Mouse (Mus musculus) liver, embryonic 15.5 days (tissue): ENCODE measurements around the gene Amhr2. TPM values are rescaled to one million over a fixed set of nuclear protein-coding genes. Genes with fewer than 3 reads are reported as not detected.
A peak's percentile ranks its signal among the peaks of the same experiment; 100 is the strongest.

Experiments used
- ATAC-seq: fragments of 200-750 bp; cut with Nextera tagmentation; 2 replicates; pipeline ENCODE4 v1.8.0; 2017; ENCODE audit warnings: moderate number of reproducible peaks, mild to moderate bottlenecking, moderate library complexity; ENCODE audit not compliant: insufficient read depth
- H3K27ac ChIP-seq: fragments of 300-500 bp; sonication (generic); replicated peaks from 2 replicates; pipeline ENCODE4 v1.5.1; 2015; ENCODE audit warnings: mild to moderate bottlenecking, inconsistent platforms
- H3K27me3 ChIP-seq: fragments of 300-500 bp; sonication (generic); 2 replicates; pipeline ENCODE4 v1.6.1; 2015; ENCODE audit warnings: mild to moderate bottlenecking, inconsistent platforms
- H3K36me3 ChIP-seq: fragments of 300-500 bp; sonication (generic); replicated peaks from 2 replicates; pipeline ENCODE4 v1.6.1; 2015; ENCODE audit warnings: moderate library complexity, mild to moderate bottlenecking, inconsistent platforms
- H3K4me1 ChIP-seq: fragments of 300-500 bp; sonication (generic); replicated peaks from 2 replicates; pipeline ENCODE4 v1.6.1; 2015; ENCODE audit warnings: inconsistent platforms
- H3K4me2 ChIP-seq: fragments of 300-500 bp; sonication (generic); 2 replicates; pipeline ENCODE4 v1.6.1; 2015; ENCODE audit warnings: moderate library complexity, mild to moderate bottlenecking, inconsistent platforms
- H3K4me3 ChIP-seq: fragments of 300-500 bp; sonication (generic); replicated peaks from 2 replicates; pipeline ENCODE4 v1.5.1; 2015; ENCODE audit warnings: mild to moderate bottlenecking, inconsistent platforms
- H3K9ac ChIP-seq: fragments of 300-500 bp; sonication (generic); 2 replicates; pipeline ENCODE4 v1.6.1; 2015; ENCODE audit warnings: moderate library complexity, mild to moderate bottlenecking, inconsistent platforms
- H3K9me3 ChIP-seq: fragments of 300-500 bp; sonication (generic); replicated peaks from 2 replicates; pipeline ENCODE4 v1.6.1; 2016; ENCODE audit warnings: inconsistent platforms
- whole genome bisulfite sequencing: fragments of 180-500 bp; shearing (Covaris S2); methylation state at CpG from one replicate; pipeline ENCODE4 v1.1.7; 2015; ENCODE audit warnings: mixed read lengths; ENCODE audit not compliant: insufficient replicate concordance; 5-methylcytosine and 5-hydroxymethylcytosine counted together
- polyA plus RNA-seq: library from polyadenylated mRNA; unstranded; fragments of >200 nt; fragmentation: Nextera tagmentation; extraction: Ambion mirVana; gene quantifications from 2 replicates; pipeline ENCODE4 v1.2.1, GENCODE M21; 2015

Gene Amhr2
- polyA plus RNA-seq, 1 experiment from 2014 or later: 0.10 TPM

- ATAC-seq: no peak
- Histone ChIP-seq H3K27me3 (no peaks in the 10 kb centered on the region), H3K4me2 (peak overlapping the region; percentile 67), H3K9ac (peak overlapping the region; percentile 88), H3K4me3 (peak overlapping the region; percentile 79), H3K36me3 (peaks cover 49% of the 10 kb centered on the region), H3K27ac (peak overlapping the region; percentile 97), H3K4me1 (peaks cover 70% of the 10 kb centered on the region), H3K9me3 (no peaks in the 10 kb centered on the region)
- 5% methylated on average over 3 of the region's 3 CpGs for WGBS
Observed at GRCm38 (mm10) chr15:102406912-102407580, 38.1 kb upstream of the Amhr2 start.

DNA sequence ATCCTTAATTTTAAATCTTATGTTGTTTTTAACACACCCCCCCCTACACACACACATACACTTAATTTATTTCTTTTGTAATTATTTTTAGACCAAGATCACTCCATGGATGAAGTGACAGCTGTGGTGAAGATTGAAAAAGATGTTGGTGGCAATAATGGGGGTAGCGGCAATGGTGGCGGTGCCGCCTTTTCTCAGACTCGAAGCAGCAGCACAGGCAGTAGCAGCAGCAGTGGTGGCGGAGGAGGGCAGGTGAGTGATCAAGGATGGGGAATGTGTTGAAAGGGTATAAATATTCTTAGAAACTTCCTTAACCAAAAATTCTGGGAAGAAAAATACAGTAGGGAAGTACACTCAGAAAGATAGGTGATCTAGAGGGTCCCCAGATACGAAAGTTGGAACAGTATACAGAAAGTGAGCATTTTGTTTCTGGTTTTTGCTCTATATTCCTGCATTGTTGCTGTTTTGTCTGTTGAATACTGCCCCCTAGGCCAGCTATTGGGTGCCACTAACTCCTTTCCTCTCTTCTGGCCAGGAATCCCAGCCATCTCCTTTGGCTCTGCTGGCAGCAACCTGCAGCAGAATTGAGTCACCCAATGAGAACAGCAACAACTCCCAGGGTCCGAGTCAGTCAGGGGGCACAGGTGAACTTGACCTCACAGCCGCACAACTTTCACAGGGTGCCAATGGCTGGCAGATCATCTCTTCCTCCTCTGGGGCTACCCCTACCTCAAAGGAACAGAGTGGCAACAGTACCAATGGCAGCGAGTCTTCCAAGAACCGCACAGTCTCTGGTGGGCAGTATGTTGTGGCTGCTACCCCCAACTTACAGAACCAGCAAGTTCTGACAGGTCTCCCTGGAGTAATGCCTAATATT lies 37.2 kb upstream of the Amhr2 start:
- ATAC-seq: no peak
- Histone ChIP-seq H3K36me3 (peaks cover 58% of the 10 kb centered on the region), H3K4me2 (peak overlapping the region; percentile 67), H3K4me3 (no peak overlapping the region), H3K4me1 (peaks cover 70% of the 10 kb centered on the region), H3K9ac (no peak overlapping the region), H3K27me3 (no peaks in the 10 kb centered on the region), H3K27ac (peak overlapping the region; percentile 41; the same call in 1 of the 2 replicates), H3K9me3 (no peaks in the 10 kb centered on the region)
- 89% methylated on average over 10 of the region's 10 CpGs for WGBS

DNA sequence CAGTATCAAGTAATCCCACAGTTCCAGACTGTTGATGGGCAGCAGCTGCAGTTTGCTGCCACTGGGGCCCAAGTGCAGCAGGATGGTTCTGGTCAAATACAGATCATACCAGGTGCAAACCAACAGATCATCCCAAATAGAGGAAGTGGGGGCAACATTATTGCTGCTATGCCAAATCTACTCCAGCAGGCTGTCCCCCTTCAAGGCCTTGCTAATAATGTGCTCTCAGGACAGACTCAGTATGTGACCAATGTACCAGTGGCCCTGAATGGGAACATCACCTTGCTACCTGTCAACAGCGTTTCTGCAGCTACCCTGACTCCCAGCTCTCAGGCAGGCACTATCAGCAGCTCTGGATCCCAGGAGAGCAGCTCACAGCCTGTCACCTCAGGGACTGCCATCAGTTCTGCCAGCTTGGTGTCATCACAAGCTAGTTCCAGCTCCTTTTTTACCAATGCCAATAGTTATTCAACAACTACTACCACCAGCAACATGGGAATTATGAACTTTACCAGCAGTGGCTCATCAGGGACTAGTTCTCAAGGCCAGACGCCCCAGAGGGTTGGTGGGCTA lies 36.5 kb upstream of the Amhr2 start:
- H3K36me3 ChIP-seq: peaks cover 64% of the 10 kb centered on the region
- H3K4me2 ChIP-seq: no peak overlapping the region; the same call in 1 of the 2 replicates
- 0 out of 2 replicates have a peak overlapping the region, but pooled peaks have one; percentile 24 for H3K27ac ChIP-seq
- H3K9me3 ChIP-seq: no peaks in the 10 kb centered on the region
- no peak for ATAC-seq
- H3K27me3 ChIP-seq: no peaks in the 10 kb centered on the region
- H3K4me1 ChIP-seq: peaks cover 69% of the 10 kb centered on the region
- 69% methylated on average over 2 of the region's 2 CpGs for WGBS
- H3K9ac ChIP-seq: no peak overlapping the region; the same call in 1 of the 2 replicates
- peak overlapping the region; percentile 15; the same call in 1 of the 2 replicates for H3K4me3 ChIP-seq

GRCm38 (mm10) chr15:102409286-102409685 lies 35.9 kb upstream of the Amhr2 start:
- H3K27ac ChIP-seq: no peak overlapping the region
- peak overlapping the region; percentile 27; the same call in 1 of the 2 replicates for H3K9ac ChIP-seq
- ATAC-seq: no peak
- no peaks in the 10 kb centered on the region for H3K9me3 ChIP-seq
- H3K4me1 ChIP-seq: peaks cover 64% of the 10 kb centered on the region
- H3K36me3 ChIP-seq: peaks cover 67% of the 10 kb centered on the region
- H3K4me2 ChIP-seq: peak overlapping the region; percentile 38
- peak overlapping the region; percentile 15 for H3K4me3 ChIP-seq
- WGBS: 89% methylated on average over 3 of the region's 3 CpGs
- no peaks in the 10 kb centered on the region for H3K27me3 ChIP-seq

- Histone ChIP-seq H3K27me3 (no peaks in the 10 kb centered on the region), H3K4me1 (peaks cover 59% of the 10 kb centered on the region), H3K4me3 (no peak overlapping the region), H3K4me2 (peak overlapping the region; percentile 38), H3K9me3 (no peaks in the 10 kb centered on the region), H3K27ac (no peak overlapping the region), H3K9ac (0 out of 2 replicates have a peak overlapping the region, but pooled peaks have one; percentile 6), H3K36me3 (peaks cover 72% of the 10 kb centered on the region)
- 71% methylated on average over 1 of the region's 1 CpGs for WGBS
- no peak for ATAC-seq
Observed at GRCm38 (mm10) chr15:102411077-102411476, 34.1 kb upstream of the Amhr2 start.

DNA sequence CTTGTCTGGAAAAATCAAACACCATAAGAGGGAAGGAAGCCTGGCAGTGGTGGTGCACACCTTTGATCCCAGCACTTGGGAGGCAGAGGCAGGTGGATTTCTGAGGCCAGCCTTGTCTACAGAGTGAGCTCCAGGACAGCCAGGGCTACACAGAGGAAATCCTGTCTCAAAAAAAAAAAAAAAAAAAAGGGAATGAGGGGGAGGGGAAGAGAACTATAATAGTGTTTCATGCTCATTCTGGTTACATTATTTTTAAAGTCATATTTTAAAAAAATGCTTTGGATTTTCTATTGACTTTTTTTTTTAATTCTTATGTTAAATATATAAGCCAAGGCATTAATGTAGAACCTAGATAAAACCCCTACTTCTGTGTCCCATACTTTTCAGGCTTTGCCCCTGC lies 31.5 kb upstream of the Amhr2 start:
- H3K4me3 ChIP-seq: no peak overlapping the region
- H3K9me3 ChIP-seq: no peaks in the 10 kb centered on the region
- H3K4me2 ChIP-seq: no peak overlapping the region
- H3K9ac ChIP-seq: no peak overlapping the region
- peaks cover 39% of the 10 kb centered on the region for H3K4me1 ChIP-seq
- peaks cover 72% of the 10 kb centered on the region for H3K36me3 ChIP-seq
- no peak overlapping the region for H3K27ac ChIP-seq
- no peak for ATAC-seq
- H3K27me3 ChIP-seq: no peaks in the 10 kb centered on the region

DNA sequence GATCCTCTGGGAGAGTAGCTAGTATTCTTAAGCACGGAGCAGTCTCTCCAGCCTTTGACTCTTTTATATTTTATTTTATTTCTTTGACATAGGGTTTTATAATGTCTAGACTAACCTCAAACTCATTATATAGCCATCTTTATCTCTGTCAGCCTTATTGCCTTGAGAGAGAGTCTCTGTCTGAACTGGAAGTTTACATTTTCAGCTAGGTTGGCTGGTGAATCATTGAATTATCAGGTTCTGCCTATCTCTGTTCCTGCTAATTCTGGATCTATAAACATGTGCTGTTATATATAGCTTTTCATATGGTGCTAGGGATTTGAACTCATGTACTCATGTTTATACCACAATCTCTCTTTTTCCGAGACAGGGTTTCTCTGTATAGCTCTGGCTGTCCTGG lies 27.6 kb upstream of the Amhr2 start:
- H3K4me1 ChIP-seq: peaks cover 4% of the 10 kb centered on the region; the same call in 1 of the 2 replicates
- no peak overlapping the region for H3K4me2 ChIP-seq
- whole genome bisulfite sequencing: 86% methylated on average over 2 of the region's 2 CpGs
- H3K9ac ChIP-seq: no peak overlapping the region
- peaks cover 56% of the 10 kb centered on the region for H3K36me3 ChIP-seq
- H3K4me3 ChIP-seq: no peak overlapping the region
- H3K9me3 ChIP-seq: no peaks in the 10 kb centered on the region
- ATAC-seq: no peak
- H3K27me3 ChIP-seq: no peaks in the 10 kb centered on the region
- H3K27ac ChIP-seq: no peak overlapping the region

DNA sequence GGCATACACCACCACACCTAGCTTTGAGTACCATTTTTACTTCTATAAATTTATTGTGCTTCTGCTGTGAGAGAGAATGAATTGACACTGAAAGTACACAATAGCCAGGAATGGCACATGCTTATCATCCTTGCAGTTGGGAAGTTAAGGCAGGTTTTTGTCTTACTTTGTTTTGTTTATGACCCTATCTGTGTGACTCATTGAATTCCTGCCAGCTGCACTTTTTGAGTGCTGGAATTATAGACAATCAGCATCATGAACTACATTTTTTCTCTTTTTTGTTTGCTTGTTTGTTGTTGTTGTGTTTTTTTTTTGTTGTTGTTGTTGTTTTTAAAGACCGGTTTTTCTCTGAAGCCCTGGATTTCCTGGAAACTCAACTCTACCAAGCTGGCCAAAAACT lies 24.2 kb upstream of the Amhr2 start:
- Histone ChIP-seq H3K9ac (no peak overlapping the region), H3K9me3 (no peaks in the 10 kb centered on the region), H3K27ac (no peak overlapping the region), H3K4me1 (no peaks in the 10 kb centered on the region; the same call in 1 of the 2 replicates), H3K36me3 (peaks cover 62% of the 10 kb centered on the region), H3K27me3 (no peaks in the 10 kb centered on the region), H3K4me2 (no peak overlapping the region), H3K4me3 (no peak overlapping the region)
- 23% methylated on average over 1 of the region's 1 CpGs for WGBS
- ATAC-seq: no peak

DNA sequence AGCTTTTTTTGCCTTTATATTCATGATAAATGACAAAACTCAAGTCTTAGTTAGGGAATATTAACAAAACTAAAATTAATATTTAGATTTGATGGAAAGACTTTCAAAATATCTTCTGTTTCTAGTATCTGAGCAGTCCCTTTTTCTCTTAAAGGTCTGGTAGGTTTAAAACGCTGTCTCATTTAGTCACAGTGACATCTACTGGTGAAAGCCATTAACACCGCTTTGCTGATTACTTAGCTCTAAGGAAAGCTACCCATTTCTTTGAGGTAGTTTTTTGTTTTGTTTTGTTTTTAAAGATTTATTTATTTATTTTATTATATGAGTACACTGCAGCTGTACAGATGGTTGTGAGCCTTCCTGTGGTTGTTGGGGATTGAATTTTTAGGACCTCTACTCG lies 23.7 kb upstream of the Amhr2 start:
- H3K27me3 ChIP-seq: no peaks in the 10 kb centered on the region
- no peak overlapping the region for H3K4me3 ChIP-seq
- no peak overlapping the region for H3K4me2 ChIP-seq
- H3K36me3 ChIP-seq: peaks cover 67% of the 10 kb centered on the region
- H3K27ac ChIP-seq: no peak overlapping the region
- ATAC-seq: no peak
- WGBS: 53% methylated on average over 3 of the region's 3 CpGs
- no peak overlapping the region for H3K9ac ChIP-seq
- H3K4me1 ChIP-seq: no peaks in the 10 kb centered on the region; the same call in 1 of the 2 replicates
- no peaks in the 10 kb centered on the region for H3K9me3 ChIP-seq

DNA sequence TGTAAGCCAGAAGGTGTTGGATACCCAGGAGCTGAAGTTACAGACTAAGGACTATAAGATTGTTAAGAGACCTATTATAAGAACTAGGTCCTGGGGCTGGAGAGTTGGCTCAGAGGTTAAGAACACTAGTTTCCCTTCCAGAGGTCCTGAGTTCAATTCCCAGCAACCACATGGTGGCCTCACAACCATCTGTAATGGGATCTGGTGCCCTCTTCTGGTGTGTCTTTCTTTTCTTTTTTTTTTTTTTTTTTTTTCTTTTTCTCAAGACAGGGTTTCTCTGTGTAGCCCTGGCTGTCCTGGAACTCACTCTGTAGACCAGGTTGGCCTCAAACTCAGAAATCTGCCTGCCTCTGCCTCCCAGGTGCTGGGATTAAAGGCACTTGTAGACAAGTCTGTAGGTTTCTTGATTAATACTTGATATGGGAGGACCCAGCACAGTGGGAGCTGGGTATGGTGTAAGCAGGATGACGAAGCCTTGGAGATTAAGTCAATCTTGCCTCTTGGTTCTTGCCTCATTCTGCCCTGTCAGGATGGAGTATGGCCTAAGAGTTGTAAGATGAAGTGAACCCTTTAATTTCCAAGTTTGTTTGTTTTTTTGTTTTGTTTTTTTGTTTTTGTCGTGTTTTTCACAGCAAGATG lies 21.4 kb upstream of the Amhr2 start:
- Histone ChIP-seq H3K36me3 (peaks cover 73% of the 10 kb centered on the region), H3K27me3 (no peaks in the 10 kb centered on the region)
- no peak for ATAC-seq

More for the DNA sequence above, 21.4 kb upstream of the Amhr2 start:
- Histone ChIP-seq H3K4me3 (no peak overlapping the region), H3K4me2 (no peak overlapping the region), H3K9me3 (no peaks in the 10 kb centered on the region), H3K4me1 (no peaks in the 10 kb centered on the region; the same call in 1 of the 2 replicates), H3K27ac (no peak overlapping the region), H3K9ac (no peak overlapping the region)
- 82% methylated on average over 2 of the region's 2 CpGs for WGBS
